Mouse (Mus musculus) testis, adult 2 months (tissue): Measurements from ENCODE around the gene Hbs1l.

ENCODE experiments used
- CTCF ChIP-seq: fragments of 200-500 bp; IDR thresholded peaks from 2 replicates; pipeline ENCODE4 v1.5.1; 2012; ENCODE audit warnings: low read depth, mild to moderate bottlenecking, inconsistent platforms, low read length, moderate library complexity; ENCODE audit not compliant: control insufficient read depth, insufficient read depth, insufficient replicate concordance
- POLR2A ChIP-seq: fragments of 200-500 bp; IDR thresholded peaks from 2 replicates; pipeline ENCODE4 v1.6.1; 2012; ENCODE audit warnings: low read depth, mild to moderate bottlenecking, inconsistent platforms, low read length, moderate library complexity; ENCODE audit not compliant: control insufficient read depth

DNA sequence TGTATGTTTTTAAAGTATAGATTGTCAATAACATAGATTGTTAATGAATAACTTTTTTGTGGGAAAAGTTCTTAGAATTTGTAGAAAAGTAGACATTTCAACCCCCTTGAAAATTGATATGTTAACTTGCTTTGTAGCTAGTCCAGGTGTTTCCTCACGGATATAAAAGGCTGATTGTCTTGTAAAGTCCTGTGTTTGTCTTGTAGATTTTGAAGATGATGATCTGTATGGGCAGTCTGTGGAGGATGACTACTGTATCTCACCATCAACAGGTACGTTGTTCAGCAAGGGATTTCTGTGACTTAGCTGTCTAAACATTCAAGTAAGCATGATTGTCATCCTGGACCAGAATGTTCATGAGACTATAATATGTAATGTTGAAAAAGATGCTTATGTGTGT is 3.2 kb downstream of the Hbs1l start:
- TF ChIP-seq CTCF = no peak
- no peak for TF ChIP-seq POLR2A
